Mouse (Mus musculus): ENCODE data around the gene Efemp2.

Gene Efemp2

DNA sequence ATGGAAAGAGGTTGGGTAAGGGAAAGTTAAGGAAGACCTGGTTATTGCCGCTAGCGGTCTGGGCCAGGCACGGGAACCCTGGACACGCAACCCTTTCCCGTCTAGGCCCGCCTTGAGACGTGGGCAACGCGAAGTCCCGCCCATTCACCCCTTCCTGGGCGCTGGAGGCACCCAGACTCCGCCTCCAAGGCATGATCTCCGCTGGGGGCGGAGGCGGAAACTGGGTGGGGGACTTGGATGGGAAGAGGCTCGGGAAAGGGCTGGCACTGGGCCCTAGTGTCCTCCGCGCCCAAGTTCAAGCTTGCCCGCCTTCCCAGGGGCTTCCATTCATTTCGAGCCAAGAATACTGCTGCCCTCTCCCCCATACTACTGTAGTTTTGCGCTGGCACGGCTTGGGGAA lies at the start of gene Efemp2:
Efemp2 (plus strand) TSS at position 235 of the 400 bp plus-strand sequence.
- peak; percentile 76 for DNase-seq (ENCODE audit: low read depth, low spot score)

DNA sequence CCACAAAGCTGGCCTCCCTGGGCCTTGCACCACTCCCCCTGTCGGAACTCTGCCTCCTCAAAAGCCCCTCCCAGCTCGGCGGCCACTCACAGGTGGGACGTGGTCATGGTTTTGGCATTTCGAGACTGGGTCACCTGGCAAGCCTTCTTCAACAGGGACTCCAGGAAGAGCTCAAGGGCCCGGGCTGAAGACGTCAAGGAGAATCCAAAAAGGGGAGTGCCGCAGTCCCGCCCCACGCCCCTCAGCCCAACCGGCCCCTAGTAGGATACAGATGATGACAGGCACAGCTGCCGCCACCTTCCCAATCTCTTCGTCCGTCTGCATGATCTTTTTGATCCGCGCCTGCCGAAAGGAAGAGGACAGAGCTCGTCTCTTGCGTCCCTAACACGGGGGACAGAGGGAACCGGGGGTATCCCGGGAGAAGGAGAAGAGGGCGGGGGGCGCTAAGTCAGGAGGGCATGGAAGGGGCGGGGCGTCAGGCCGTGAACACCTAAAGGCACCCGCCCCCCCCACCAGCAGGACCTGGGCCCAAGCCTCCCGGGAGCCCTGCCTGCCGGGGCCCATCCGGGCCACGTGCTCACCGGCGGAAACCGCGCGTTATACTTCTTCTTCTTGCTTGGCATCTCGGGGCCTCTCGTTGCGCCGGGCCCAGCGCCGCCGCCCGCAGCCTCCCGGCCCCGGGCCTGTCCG lies 49.5 kb upstream of the Efemp2 start:
- peak; percentile 63 for DNase-seq (ENCODE audit: low read depth, low spot score)

DNA sequence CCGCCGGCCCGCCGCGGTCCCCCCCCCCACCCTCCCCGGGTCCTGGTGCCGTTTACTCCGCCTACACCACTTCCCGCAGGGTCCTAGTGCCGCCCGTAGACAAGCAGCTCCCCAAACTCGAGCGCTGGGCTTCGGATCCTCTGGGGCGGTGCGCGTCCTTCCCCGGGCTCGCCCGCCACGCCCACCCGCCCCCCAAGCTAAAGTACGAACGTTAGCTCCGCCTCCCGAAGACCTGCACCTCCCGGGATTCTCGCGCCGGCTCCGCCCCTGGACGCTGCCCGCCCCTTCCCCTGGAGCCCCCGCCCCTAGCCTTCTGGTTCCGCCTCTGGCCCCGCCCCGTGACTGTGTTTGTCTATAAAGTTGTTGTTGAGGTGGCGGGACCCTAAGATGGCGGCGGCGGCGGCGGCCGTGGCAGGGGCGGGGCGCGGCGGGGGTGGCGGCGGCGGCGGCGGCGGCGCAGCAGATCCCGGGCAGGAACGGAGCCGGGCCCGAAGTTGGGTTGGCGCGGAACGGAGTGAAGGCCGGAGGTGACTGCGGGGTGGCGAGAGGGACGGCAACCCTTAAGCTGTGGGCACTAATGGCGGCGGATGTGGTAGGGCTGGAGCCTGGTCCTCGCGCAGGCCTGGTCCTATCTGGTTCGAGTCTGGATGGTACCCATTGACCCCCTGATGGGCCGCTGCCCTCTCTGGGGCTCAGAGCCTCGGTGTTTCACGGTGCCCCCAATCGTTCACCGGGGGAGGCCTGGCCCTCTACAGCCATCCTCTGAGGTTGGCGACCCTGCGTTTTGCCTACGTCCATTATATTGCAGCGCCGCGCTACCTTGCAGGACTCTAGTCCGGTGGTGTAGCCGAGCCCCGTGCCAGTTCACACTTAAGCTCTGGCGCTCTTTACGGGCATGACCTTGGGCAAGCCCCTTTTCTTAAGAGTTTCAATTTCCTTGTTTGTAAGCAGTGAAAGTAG lies 48.7 kb upstream of the Efemp2 start, which contains the start of the genes Drap1 and AI837181:
Drap1 (minus strand) TSS at position 198 of the 960 bp plus-strand sequence.
AI837181 (plus strand) TSS at position 363 of the 960 bp plus-strand sequence.
- DNase-seq (ENCODE audit: low read depth, low spot score), result peak; percentile 99

DNA sequence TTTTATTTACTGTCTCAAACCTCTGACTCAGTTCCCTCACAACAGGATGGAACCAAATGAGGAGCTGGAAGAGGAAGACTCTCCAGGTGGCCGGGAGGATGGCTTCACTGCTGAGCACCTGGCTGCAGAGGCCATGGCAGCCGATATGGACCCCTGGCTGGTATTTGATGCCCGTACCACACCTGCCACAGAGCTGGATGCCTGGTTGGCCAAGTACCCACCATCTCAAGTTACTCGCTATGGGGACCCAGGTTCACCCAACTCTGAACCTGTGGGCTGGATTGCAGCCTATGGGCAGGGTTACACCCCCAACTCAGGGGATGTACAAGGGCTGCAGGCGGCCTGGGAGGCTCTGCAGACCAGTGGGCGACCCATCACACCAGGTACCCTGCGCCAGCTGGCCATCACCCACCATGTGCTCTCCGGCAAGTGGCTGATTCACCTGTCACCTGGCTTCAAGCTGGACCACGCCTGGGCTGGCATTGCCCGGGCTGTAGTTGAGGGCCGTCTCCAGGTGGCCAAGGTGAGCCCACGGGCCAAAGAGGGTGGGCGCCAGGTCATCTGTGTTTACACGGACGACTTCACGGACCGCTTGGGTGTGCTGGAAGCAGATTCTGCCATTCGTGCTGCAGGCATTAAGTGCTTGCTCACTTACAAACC lies 47.7 kb upstream of the Efemp2 start:
- no peak for DNase-seq (ENCODE audit: low read depth, low spot score)

DNA sequence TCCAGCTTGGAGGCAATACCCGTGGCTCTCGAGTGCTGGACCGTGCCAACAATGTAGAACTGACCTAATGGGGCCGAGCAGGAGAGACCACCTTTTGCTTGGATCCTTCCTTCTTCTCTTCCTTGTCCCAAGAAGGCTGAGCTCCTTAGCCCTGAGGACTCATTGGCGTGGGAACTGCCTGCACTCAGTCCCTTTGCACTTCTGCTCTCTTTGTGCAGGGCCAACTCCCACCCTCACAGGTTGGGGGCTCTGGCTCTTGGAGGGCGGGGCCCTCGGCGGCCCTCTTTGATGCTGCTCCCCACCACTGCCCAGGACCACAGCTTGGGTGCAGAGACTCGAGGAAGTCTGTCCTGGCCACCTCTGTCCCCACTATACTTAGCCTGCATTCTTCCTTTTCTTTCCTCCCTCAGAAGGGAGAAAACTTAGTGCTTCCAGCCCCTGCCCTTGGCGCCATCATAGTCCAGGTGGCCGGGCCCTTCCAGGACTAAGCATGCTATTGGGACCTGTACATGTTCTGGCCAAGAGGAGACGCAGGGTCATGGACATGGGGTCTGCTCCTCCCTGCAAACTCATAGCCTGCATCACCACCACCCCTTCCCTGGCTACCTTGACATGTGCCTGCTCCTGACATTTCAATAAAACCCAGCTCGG lies 47.0 kb upstream of the Efemp2 start:
- no peak for DNase-seq (ENCODE audit: low read depth, low spot score)

DNA sequence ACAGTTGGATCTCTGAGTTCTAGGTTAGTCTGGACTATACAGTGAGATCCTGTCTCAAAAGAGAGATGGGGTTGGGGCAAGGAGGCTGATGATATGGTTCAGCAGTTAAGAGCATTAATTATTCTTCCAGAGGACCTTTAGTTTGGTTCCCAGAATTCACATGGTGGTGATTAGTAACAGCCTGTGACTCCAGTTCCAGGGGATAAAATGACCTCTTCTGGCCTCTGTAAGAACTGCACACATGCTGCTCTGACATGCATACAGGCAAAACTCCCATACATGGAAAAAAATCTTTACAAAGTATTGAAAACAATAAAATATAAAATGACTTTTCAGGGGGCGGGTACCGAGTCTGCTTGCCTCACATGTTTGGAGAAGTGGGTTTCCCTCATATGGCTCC lies 45.7 kb upstream of the Efemp2 start:
- DNase-seq (ENCODE audit: low read depth, low spot score), result no peak

DNA sequence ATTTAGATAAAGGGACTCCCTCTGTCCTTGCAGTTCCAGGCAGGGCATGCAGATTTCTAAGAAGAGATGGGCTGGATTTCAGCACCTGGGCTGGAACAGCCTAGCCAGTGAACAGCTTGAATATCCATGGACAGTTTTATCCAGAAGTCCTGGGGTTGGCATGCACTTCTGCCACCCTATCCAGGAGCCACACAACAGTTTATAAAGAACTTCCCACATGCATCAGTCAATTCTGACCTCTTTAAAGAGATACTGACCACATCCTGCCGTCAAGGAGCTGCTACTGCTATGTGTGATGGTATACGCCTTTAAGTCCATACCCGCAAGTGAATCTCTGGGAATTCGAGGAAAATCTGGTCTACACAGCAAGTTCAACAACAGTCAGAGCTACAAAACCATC lies 44.5 kb upstream of the Efemp2 start:
- DNase-seq (ENCODE audit: low read depth, low spot score), result no peak

DNA sequence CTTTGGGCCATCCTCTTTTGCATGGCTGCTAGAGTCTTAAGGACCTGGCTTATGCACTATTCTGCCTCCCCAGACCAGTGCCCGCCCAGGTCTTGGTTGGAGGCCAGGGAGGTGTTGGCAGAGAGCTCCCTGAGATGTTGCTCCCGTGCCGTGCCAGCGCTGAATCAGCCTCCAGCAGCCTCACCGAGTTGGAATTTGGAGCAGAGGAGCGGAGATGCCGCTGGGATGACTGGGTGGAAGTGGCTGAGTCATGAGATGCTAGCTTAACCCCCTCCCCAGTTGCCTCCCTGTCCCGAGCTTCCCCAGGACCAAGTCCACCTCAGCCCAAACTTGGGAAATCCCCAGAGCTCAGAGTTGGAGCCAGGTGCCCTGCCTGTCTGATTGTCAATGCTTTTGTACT lies 43.9 kb upstream of the Efemp2 start:
- DNase-seq (ENCODE audit: low read depth, low spot score), result no peak

DNA sequence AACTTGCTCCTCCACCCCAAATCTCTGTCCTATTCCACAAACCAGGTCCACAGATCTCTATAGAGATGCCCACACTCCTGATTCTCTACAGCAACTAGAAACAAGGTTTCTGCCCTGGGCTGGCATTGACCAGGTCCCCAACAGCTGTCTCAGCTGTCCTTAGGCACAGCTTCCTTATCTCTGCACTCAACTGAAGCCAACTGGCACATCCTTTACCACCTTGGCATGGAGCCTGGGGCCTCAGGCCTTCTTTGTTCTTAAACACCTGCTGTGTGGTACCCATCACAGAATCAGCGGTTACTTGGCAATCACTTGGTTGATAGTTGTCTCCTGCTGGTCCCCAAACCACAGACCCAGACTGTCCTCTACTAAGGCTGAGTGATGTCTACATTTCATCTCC lies 43.3 kb upstream of the Efemp2 start:
- DNase-seq (ENCODE audit: low read depth, low spot score), result no peak

DNA sequence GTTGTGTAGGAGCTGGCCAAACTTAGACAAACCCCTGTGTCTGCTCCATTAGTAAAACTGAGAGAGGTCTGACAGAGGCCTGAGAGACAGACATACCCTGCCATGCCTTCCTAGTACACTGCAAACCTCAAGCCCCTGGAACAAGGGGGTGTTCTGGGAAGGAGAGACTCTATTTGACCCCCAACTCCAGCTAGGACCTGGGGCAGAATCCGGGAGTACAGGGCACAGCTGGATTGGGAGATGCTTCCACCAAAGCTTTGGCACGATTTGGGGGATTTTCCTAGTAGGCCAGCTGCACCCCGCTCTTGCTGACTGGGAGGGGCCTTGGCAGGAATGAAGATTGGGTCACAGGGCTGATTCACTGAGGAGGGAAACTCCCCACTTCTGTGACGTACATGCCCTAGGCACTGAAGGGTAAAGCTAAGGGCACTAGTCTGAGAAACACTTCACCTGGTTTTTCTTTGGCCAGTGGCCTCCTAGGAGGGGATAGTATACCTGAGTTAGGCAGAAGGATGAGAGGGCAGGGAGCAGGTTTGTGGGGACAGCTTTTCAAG lies 41.8 kb upstream of the Efemp2 start:
- DNase-seq (ENCODE audit: low read depth, low spot score), result no peak

DNA sequence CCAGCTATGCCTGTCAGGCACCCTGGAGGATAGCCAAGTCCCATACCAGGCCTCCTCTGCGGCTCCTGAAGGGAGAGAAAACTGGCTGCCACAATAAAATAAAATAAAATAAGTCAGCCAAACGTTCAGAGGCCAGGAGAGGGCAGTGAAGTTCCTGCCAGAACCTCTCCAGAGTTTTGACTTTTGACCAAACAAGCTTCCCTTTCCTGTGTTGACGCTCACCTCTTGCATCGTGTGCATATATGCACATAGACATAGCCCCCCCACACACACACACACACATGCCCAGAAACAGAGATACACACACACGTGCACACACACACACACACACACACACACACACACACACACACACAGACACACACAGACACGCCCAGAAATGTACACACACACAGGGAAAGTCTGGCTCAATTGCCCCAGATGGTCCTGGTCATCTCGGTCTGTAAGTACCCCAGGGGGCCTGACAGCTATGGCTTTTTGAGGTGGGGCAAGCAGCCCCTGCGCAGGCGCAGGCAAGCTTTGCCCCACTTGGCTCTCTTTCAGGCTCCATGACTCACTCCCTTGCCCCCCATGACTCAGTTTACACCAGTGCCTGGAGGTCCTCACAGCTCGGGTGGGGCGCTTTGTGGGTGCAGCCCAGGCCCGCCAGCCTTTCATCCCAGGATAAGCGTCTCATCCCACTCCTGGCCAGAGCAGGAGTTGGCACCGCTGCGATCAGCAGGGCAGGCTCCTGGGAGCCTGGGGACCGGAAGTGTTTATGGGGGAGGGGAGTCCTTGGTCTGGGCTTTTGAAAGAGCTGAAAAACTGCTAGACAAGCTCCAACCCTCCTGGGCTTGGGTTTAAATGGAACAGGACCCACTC lies 40.5 kb upstream of the Efemp2 start:
- no peak for DNase-seq (ENCODE audit: low read depth, low spot score)

DNA sequence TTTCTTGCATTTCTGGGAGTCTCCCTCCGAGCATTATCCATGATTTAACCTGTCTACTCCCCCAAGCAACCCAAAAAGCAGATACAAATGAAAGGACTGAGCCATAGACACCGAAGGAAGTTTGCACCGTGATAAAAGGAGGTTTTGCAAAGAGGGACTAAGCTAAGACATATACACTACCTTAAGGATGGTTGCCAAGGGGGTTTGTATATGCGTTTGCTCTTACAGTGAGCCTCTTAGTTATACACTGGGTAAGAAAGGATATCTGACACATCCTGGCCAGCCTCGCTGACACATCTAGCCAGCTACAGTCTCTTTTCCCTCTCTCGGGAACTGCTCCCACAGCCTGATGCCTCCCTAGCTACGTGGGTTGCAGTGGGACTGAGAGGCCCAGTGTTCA lies 39.8 kb upstream of the Efemp2 start:
- DNase-seq (ENCODE audit: low read depth, low spot score), result no peak

DNA sequence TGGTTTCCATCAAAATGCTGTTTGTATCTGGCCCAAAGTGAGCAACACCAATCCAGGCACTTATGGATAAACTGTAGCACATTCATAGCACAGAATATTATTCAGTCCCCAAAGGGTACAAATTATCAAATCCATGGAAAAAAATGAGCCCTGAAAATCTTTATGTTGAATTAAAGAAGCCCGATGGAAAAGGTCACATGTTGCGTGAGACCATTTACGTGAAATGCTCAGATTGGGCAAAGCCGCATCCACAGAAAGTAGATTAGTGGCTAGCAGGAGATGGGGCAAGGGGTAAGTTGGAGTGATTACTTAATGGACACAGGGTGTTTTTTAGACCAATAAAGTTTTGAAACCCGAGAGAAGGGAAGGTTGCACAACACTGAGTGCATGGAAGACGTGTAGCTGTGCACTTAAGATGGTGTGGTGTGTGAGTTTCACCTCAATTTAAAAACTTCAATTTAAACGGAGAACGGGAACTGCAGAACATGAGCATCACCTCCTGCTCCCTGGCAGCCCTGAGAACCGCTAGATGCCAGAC lies 29.3 kb upstream of the Efemp2 start:
- DNase-seq (ENCODE audit: low read depth, low spot score), result no peak

DNA sequence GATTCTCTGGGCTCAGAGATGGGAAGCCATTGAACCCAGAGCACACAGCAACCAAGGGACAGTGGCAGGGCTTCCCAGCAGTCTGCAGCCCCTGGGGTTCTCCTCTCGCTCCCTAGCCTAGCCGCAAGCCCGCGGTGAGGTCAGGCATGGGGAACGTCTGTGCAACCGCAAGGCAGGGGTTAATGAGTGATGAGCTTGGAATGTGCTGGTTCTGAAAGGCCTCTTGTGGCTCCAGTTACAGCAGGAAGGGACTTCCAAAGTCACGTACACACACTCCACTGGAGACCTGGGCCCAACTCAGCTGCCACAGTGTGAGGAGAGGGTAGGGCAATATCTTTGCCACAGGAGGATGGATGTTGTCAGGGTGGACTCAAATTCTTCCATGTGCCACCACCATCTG lies 28.8 kb upstream of the Efemp2 start:
- no peak for DNase-seq (ENCODE audit: low read depth, low spot score)

DNA sequence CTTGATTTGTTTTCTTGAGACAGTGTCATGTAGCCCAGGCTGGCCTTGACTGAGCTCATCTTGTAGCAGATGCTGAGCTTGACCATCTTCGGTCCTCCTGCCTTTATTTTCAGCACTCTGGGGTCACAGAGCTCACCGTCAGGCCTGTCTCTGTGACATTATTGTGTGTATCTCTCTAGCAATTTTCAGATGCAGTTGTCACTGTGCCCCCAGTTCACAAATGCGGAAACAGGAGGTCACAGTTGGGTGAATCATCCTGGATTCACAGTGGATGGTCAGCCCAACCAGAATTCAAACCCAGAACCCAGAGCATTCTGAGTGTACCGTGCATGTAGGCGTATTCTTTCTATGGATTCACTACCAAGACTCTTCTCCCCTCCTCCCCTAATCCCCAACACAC lies 28.0 kb upstream of the Efemp2 start:
- DNase-seq (ENCODE audit: low read depth, low spot score), result no peak

DNA sequence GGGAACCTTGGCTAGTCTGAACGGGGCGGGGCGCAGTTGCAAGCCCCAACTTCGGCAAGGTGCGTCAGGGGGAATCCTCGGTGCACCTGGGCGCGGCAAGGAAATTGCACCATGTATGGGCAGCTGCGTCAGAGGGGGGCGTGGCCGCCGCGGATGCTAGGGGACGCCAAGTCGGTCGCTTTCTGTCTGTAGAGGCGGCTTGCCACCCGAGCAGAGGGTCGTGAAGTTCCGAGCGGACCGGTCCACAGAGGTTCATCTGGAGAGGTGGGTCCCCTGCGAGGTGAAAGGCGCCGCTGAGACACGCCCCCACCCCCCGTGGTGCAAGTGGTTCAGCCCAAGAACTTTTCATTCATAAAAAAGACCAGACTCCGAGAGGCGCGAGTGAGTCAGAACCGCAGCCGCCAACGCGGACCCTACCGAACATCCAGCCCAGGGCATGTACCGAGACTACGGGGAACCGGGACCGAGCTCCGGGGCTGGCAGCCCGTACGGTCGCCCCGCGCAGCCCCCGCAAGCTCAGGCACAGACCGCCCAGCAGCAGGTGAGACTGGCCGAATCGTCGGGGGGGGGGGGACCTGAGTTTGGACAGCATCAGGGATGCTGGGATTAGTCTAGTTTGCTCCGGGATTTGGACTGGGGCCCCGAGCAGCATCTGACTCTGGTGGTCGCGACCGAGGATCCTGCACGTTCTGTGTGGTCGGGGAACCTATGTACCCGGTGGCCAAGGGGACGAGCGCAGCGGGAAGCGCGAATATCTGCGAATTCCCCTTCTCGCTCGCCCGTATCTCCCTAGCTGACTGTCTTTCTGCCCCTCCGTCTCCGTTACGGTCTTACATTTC lies 26.0 kb upstream of the Efemp2 start, which contains the start of gene Fosl1:
Fosl1 (plus strand) TSS at position 33 of the 839 bp plus-strand sequence.
- no peak for DNase-seq (ENCODE audit: low read depth, low spot score)

DNA sequence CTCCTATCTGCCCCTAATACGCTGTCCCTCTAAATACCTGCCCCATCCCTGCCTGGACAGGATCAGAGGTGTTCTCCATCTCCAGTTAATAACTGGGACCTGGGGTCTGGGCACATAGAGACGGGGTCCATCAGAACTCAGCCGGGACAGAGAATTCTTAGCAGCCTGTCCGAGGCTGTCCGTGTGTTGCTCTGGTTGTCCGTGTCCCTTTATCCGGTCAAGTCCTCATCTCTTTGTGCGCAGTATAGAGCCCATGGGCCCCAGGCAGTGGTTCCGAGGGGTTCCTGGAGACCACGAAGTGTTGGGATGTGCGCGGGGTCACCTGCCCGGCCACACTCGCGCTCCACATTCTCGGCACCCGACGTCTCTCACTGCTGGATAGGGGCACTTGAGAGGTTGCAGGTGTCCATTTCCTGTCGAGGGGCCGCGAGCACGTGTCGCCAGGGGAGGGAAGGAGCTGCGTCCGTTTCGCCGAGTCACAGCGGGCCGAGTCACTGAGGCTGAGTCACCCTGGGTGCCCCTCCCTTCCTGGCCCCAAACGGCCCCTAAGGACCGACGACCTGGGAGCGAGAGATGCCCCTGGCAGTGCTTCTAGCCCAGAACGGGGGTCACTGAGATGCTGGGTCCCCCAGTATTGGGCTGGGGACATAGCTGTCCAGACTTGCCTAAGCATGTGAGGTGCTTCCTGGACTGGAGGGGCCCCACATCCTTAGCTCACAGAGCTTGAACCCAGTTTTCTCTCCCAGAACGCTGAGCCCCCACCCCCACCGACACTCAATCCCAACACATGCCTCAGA lies 25.2 kb upstream of the Efemp2 start:
- no peak for DNase-seq (ENCODE audit: low read depth, low spot score)

DNA sequence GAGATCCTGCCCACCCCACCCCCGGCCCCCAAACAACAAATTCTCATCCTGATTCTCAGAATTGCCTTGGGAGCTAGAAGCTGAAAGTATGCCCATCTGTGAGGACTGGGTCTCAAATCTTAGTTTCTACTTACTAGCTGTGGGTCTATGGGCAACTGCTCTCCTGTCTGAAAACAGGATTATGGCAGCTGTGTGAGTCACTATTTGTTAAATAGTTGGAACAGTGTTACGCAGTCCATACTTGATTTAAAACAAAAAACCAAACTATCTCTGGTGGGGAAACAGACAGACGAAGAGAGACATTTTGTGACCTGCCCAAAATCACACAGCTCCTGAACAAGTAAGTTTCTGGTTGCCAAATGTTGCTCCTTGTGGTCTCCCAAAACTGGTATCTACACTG lies 24.1 kb upstream of the Efemp2 start:
- no peak for DNase-seq (ENCODE audit: low read depth, low spot score)
